8 mouse cellular contexts compared by ENCODE assay signal in genomic region chr5:72647958-72648595, GRCm38 (mm10). TPM values are rescaled to one million over a fixed set of nuclear protein-coding genes. Genes with fewer than 3 reads are reported as not detected.
DNase-seq lines count a peak whose midpoint lies in the region; ATAC-seq lines count a peak whose summit lies in the region.

No protein-coding gene starts in this region.

- peak; percentile 9 for DNase-seq in embryo, embryonic 11 days
- DNase-seq in embryo, embryonic 9.5 days (ENCODE audit: extremely low spot score) = no peak
- peak; percentile 74 for DNase-seq in ES-CJ7 (ENCODE audit: low read depth, low spot score)
- DNase-seq in retina, postnatal 1 day = peak; percentile 19
- no peak for DNase-seq in right cerebral cortex, postnatal 14 days
- DNase-seq in natural killer cell, adult 2 months (ENCODE audit: low spot score in 2 of 2) = no peak

- peaks cover 3 to 8% of the 10 kb centered on the region in 2 experiments; a peak in 3 of 4 replicates for H3K4me1 ChIP-seq in heart, embryonic 14.5 days (ENCODE audit: control insufficient read depth in 2 of 2, insufficient read depth in 2 of 2, low read length in 2 of 2)
- peaks cover 4% of the 10 kb centered on the region; the same call in 1 of the 2 replicates for H3K4me1 ChIP-seq in liver, embryonic 16.5 days (ENCODE audit: control insufficient read depth, low read depth, low read length)

- peaks cover 39% of the 10 kb centered on the region for H3K27me3 ChIP-seq in heart, embryonic 14.5 days (ENCODE audit: control insufficient read depth, insufficient read depth, low read length)
- no peaks in the 10 kb centered on the region for H3K27me3 ChIP-seq in liver, embryonic 16.5 days (ENCODE audit: control insufficient read depth, insufficient read depth, low read depth, low read length)

- H3K4me2 ChIP-seq in heart, embryonic 14.5 days (ENCODE audit: low read length) = peak overlapping the region; percentile 93
- peak overlapping the region; percentile 76 for H3K4me2 ChIP-seq in liver, embryonic 16.5 days (ENCODE audit: low read depth, low read length)

- no peaks in the 10 kb centered on the region for H3K36me3 ChIP-seq in heart, embryonic 14.5 days (ENCODE audit: control insufficient read depth, insufficient read depth, low read length)
- no peaks in the 10 kb centered on the region for H3K36me3 ChIP-seq in liver, embryonic 16.5 days (ENCODE audit: control insufficient read depth, insufficient read depth)

- no peak overlapping the region for H3K27ac ChIP-seq in heart, embryonic 14.5 days (replicated peaks in 1 of 2; ENCODE audit: control insufficient read depth in 1 of 2, insufficient read depth in 1 of 2, low read depth in 2 of 2, low read length in 2 of 2)
- H3K27ac ChIP-seq in liver, embryonic 16.5 days (ENCODE audit: low read length) = peak overlapping the region; percentile 58

- no peak for ATAC-seq in heart, embryonic 14.5 days (ENCODE audit: insufficient number of reproducible peaks, insufficient read depth, low FRiP score, low read depth)
- ATAC-seq in liver, embryonic 16.5 days (ENCODE audit: low read depth) = no peak

- 4% methylated on average over 18 of the region's 18 CpGs for WGBS in heart, embryonic 14.5 days
- 4% methylated on average over 18 of the region's 18 CpGs for WGBS in liver, embryonic 16.5 days (ENCODE audit: insufficient replicate concordance)

- peak overlapping the region; percentile 47 to 53 for H3K4me3 ChIP-seq in heart, embryonic 14.5 days (ENCODE audit: control insufficient read depth in 1 of 2, insufficient read depth in 1 of 2, low read depth in 1 of 2, low read length in 2 of 2)
- H3K4me3 ChIP-seq in liver, embryonic 16.5 days (ENCODE audit: low read depth, low read length) = peak overlapping the region; percentile 62

- no peaks in the 10 kb centered on the region for H3K9me3 ChIP-seq in heart, embryonic 14.5 days (ENCODE audit: control insufficient read depth, low read length)
- H3K9me3 ChIP-seq in liver, embryonic 16.5 days (replicated peaks; ENCODE audit: control insufficient read depth, low read length) = no peaks in the 10 kb centered on the region

- peak overlapping the region; percentile 65 for H3K9ac ChIP-seq in heart, embryonic 14.5 days (ENCODE audit: low read length)
- H3K9ac ChIP-seq in liver, embryonic 16.5 days (ENCODE audit: low read depth, low read length) = peak overlapping the region; percentile 59

RNA-seq across cellular contexts. Expression of gene Nipal1, which starts 0.5 kb away (rescaled TPM):
- 0.16 TPM in 1 of 2 replicates, not detected in the other for polyA plus RNA-seq in heart, embryonic 14.5 days (2014; fragmentation: Nextera tagmentation; extraction: Ambion mirVana)
- 40.1 and 51.0 TPM in 2 replicates for polyA plus RNA-seq in liver, embryonic 16.5 days (2015; fragmentation: Nextera tagmentation; extraction: Ambion mirVana)

RNA-seq across cellular contexts. Expression of gene Cnga1, which starts 4.0 kb away (rescaled TPM):
- not detected in 2 replicates for polyA plus RNA-seq in heart, embryonic 14.5 days (2014; fragmentation: Nextera tagmentation; extraction: Ambion mirVana)
- not detected in 2 replicates for polyA plus RNA-seq in liver, embryonic 16.5 days (2015; fragmentation: Nextera tagmentation; extraction: Ambion mirVana)

Comparison
In these comparisons a context has a peak if more than half of its experiments do, and no peak if none do; other contexts are left out.
1. DNase-seq: peak in embryo, embryonic 11 days (single experiment), ES-CJ7 (single experiment) and retina, postnatal 1 day (single experiment); none in embryo, embryonic 9.5 days (single experiment), right cerebral cortex, postnatal 14 days (single experiment) and natural killer cell, adult 2 months (0 of 2).
2. RNA of gene Nipal1, which starts 0.5 kb away (polyA plus RNA-seq): 40.1 to 51.0 TPM in liver, embryonic 16.5 days; 0.16 TPM in heart, embryonic 14.5 days; every median in the first group is over 10 times any median in the second.